Mouse (Mus musculus) heart, postnatal 0 days (tissue): Measurements from ENCODE around the gene Smoc2. TPM values are rescaled to one million over a fixed set of nuclear protein-coding genes. Genes with fewer than 3 reads are reported as not detected.

ENCODE experiments used
- ATAC-seq: fragments of 200-750 bp; cut with Nextera tagmentation; 2 replicates; pipeline ENCODE4 v1.8.0; 2017; ENCODE audit warnings: low read depth, moderate number of reproducible peaks, moderate library complexity; ENCODE audit not compliant: insufficient read depth
- DNase-seq: peaks from one replicate; pipeline ENCODE4 v3.0.0-alpha.2; 2016; ENCODE audit warnings: low spot score
- H3K27ac ChIP-seq: fragments of 300-500 bp; sonication (generic); 2 replicates; pipeline ENCODE4 v1.5.1; 2014; ENCODE audit warnings: low read depth, mild to moderate bottlenecking
- H3K27me3 ChIP-seq: fragments of 300-500 bp; sonication (generic); 2 replicates; pipeline ENCODE4 v1.6.1; 2014; ENCODE audit warnings: low read length, mixed read lengths; ENCODE audit not compliant: control insufficient read depth, insufficient read depth
- H3K36me3 ChIP-seq: fragments of 300-500 bp; sonication (generic); replicated peaks from 2 replicates; pipeline ENCODE4 v1.6.1; 2014; ENCODE audit warnings: low read length, mixed read lengths; ENCODE audit not compliant: control insufficient read depth, insufficient read depth
- H3K4me1 ChIP-seq: fragments of 300-500 bp; sonication (generic); 2 replicates; pipeline ENCODE4 v1.6.1; 2014; ENCODE audit warnings: antibody characterized with exemption; ENCODE audit not compliant: control insufficient read depth, insufficient read depth
- H3K4me2 ChIP-seq: fragments of 300-500 bp; sonication (generic); 2 replicates; pipeline ENCODE4 v1.6.1; 2014; ENCODE audit warnings: low read depth, mild to moderate bottlenecking, low read length, moderate library complexity
- H3K4me3 ChIP-seq: fragments of 300-500 bp; sonication (generic); 2 replicates; pipeline ENCODE4 v1.5.1; 2014; ENCODE audit warnings: low read depth, low read length
- H3K9ac ChIP-seq: fragments of 300-500 bp; sonication (generic); replicated peaks from 2 replicates; pipeline ENCODE4 v1.6.1; 2014; ENCODE audit warnings: low read depth, low read length, mixed read lengths
- H3K9me3 ChIP-seq: fragments of 300-500 bp; sonication (generic); replicated peaks from 2 replicates; pipeline ENCODE4 v1.6.1; 2016; ENCODE audit warnings: low read length; ENCODE audit not compliant: control insufficient read depth
- CTCF ChIP-seq: IDR thresholded peaks from 2 replicates; pipeline ENCODE4 v1.5.1; 2016; ENCODE audit warnings: antibody characterized with exemption, control low read depth, low read depth
- EP300 ChIP-seq: IDR thresholded peaks from 2 replicates; pipeline ENCODE4 v1.6.1; 2016; ENCODE audit warnings: antibody characterized with exemption, low read depth
- WGBS: fragments of 180-500 bp; shearing (Covaris S2); extraction: QIAGEN DNeasy Blood & Tissue Kit; methylation state at CpG from one replicate; pipeline ENCODE4 v1.1.7; 2014; 5-methylcytosine and 5-hydroxymethylcytosine counted together
- polyA plus RNA-seq: library from polyadenylated mRNA; unstranded; fragments of >200 nt; fragmentation: Nextera tagmentation; extraction: Ambion mirVana; gene quantifications from 2 replicates; pipeline ENCODE4 v1.2.1, GENCODE M21; 2015
- total RNA-seq: library from RNA; depleted of rRNA; stranded (reverse); fragments of >200 nt; gene quantifications from 2 replicates; pipeline ENCODE4 v1.2.3, GENCODE M21; 2014; ENCODE audit warnings: low replicate concordance

Smoc2 gene
- total and polyA plus RNA-seq, 2 experiments from 2014 or later: 22.0 to 24.7 TPM

DNA sequence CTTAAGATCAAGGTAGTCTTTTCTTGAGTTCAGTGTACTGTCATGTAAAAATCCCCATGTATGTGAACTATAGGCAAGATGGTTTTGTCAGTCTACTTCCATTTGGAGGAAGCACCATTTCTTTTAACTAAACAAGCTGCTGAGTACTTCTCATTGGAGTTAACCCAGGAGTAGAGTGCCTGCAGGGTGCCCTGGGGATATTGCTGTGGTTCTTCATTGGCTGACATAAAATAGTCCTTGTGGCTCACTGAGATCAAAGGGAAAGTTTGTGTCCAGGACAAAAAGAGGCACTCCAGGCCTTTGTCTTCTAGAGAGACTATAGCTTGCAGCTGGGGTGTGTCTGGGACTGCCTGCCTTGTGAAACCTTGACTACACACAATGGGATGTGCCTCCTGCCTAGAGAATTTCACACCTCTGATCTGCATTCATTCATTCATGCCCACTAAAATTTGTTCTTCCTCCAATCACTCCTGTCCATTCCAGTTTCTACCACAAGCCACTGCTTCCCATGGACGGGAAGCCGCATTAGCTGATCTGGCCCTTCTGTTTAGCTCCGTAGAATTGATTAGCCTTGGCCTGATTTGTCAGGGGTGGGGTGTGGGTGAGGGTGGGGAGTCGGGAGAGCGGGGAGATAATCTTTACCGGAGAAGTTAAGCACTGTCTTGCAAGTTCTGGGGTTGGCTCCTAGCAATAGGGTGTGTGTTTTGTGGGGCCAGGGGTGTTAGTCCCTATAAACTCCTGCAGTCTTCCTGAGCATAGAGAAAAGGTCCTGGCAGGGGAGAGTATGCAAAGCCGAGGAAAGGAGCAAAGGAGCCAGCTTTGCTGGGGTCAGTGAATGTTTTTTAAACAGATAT, 22.4 kb downstream of the Smoc2 start:
- Histone ChIP-seq H3K9ac (no peak overlapping the region), H3K27me3 (no peaks in the 10 kb centered on the region), H3K27ac (no peak overlapping the region), H3K36me3 (no peaks in the 10 kb centered on the region), H3K4me3 (no peak overlapping the region), H3K4me2 (no peak overlapping the region), H3K4me1 (no peaks in the 10 kb centered on the region), H3K9me3 (no peaks in the 10 kb centered on the region)
- no peak for DNase-seq
- ATAC-seq: no peak
- TF ChIP-seq EP300 (no peak), CTCF (no peak)
- 38% methylated on average over 7 of the region's 7 CpGs for WGBS

DNA sequence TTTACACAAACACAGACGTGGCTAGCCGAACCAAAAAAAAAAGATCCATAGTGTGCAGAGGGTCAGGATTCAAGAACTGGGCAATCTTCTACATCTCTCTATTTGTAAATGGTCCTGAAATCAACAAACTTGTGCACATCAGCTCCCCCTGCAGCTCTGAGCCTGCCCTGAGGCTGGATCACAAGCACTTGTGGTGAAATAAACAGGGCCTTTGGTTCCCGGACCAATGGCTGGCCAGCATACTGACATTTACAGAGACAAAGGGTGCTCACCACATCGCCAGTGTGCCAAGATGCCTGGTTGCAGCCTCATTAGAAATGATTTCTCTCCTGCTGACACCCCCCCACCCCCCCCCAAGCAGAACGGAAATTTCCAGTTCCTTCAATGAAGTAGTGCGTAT, 23.1 kb downstream of the Smoc2 start:
- Histone ChIP-seq H3K4me3 (no peak overlapping the region), H3K4me1 (no peaks in the 10 kb centered on the region), H3K36me3 (no peaks in the 10 kb centered on the region), H3K27ac (no peak overlapping the region), H3K9ac (no peak overlapping the region), H3K4me2 (no peak overlapping the region), H3K27me3 (no peaks in the 10 kb centered on the region), H3K9me3 (no peaks in the 10 kb centered on the region)
- TF ChIP-seq EP300 (no peak), CTCF (no peak)
- no peak for DNase-seq
- no peak for ATAC-seq
- WGBS: 57% methylated on average over 6 of the region's 6 CpGs

DNA sequence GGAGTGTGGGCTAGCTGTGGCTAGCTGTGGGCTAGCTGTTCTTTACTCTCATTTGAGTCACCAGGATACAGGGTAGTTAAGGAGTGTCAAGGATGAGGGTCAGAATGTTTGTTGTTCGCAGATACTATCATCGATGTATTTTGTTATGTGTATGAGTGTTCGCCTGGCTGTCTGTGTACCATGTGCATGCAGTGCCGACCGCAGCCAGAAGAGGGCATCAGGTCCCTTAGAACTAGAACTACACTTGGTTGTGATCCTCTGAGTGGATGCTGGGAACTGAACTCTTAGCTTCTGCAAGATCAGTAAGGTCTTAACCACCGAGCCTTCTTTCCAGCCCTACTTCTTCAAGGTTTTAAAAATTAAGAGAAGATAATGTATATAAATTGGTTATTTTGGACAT, 24.4 kb downstream of the Smoc2 start:
- no peaks in the 10 kb centered on the region for H3K27me3 ChIP-seq
- TF ChIP-seq CTCF: no peak
- TF ChIP-seq EP300: no peak
- no peaks in the 10 kb centered on the region for H3K36me3 ChIP-seq
- no peaks in the 10 kb centered on the region for H3K9me3 ChIP-seq
- no peaks in the 10 kb centered on the region for H3K4me1 ChIP-seq
- no peak for ATAC-seq
- no peak overlapping the region for H3K27ac ChIP-seq
- no peak for DNase-seq
- H3K4me3 ChIP-seq: no peak overlapping the region
- H3K9ac ChIP-seq: no peak overlapping the region
- H3K4me2 ChIP-seq: no peak overlapping the region
- 97% methylated on average over 6 of the region's 6 CpGs for WGBS

DNA sequence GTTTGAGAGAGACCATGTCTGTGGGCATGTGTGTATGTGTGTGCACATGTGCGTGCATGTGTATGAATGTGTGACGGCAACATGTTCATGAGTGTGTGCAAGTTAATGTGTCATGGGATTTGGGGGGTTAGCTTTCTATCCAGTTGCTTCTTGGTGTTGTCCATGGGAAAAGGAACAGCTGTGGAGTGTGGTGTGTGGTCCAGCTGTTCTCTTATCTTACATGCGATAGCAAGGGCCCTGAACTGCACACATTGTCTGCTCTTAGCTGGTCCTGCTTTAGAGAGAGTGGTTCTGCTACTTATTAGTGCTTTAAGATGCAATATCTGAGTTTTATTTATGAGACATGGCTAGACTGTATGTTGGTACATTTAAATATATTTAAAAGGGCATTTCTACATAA, 30.6 kb downstream of the Smoc2 start:
- no peak overlapping the region for H3K4me3 ChIP-seq
- H3K4me2 ChIP-seq: no peak overlapping the region
- no peaks in the 10 kb centered on the region for H3K9me3 ChIP-seq
- H3K27me3 ChIP-seq: 0 out of 2 replicates have a peak, but pooled peaks cover 3% of the 10 kb centered on the region
- no peak overlapping the region for H3K27ac ChIP-seq
- no peak for TF ChIP-seq CTCF
- TF ChIP-seq EP300: no peak
- WGBS: 64% methylated on average over 3 of the region's 3 CpGs
- no peak for ATAC-seq
- H3K4me1 ChIP-seq: no peaks in the 10 kb centered on the region
- no peaks in the 10 kb centered on the region for H3K36me3 ChIP-seq
- no peak for DNase-seq
- H3K9ac ChIP-seq: no peak overlapping the region

DNA sequence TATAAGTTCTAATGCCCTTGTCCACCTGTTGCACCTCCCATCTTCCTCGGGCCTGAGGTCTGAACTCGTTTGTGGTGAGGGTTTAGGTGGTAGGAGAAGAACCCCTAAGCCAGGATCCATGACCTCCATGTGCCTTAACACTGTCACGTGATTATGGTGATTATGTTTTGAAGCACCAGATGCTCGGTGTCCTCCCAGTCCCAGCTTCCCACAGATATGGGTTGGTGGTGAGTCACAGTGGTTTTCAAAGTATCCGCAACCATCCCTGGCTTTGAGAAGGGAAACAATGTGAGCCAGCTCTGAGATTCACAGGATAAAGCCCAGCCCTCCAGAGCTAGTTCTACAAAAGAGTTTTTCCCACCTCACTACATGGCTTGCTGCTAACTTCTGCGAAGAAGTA, 33.1 kb downstream of the Smoc2 start:
- H3K9me3 ChIP-seq: no peaks in the 10 kb centered on the region
- H3K36me3 ChIP-seq: no peaks in the 10 kb centered on the region
- no peak overlapping the region for H3K27ac ChIP-seq
- H3K4me2 ChIP-seq: no peak overlapping the region
- no peak overlapping the region for H3K4me3 ChIP-seq
- TF ChIP-seq EP300 (no peak), CTCF (no peak)
- DNase-seq (no peak), ATAC-seq (no peak)
- 0 out of 2 replicates have a peak, but pooled peaks cover 3% of the 10 kb centered on the region for H3K27me3 ChIP-seq
- WGBS: 58% methylated on average over 6 of the region's 6 CpGs
- H3K9ac ChIP-seq: no peak overlapping the region
- no peaks in the 10 kb centered on the region for H3K4me1 ChIP-seq

DNA sequence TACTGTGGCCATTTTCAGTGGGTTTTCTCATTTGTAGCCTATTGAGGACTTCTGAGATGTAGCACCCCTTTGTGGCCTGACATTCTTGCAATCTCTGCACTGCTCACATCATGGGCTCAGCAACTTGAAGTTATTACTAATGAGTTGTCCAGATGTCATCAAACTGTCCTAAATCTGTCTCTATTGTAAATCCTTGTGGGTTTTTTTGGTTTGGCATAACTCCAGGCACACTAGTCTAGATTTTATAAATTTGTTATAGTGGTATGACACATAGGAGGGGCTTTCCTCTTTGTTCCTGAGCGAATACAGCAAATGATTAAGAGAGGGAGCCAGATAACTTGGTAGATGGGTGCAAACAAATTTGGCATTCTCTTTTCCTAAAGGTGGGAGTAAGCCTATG, 35.0 kb downstream of the Smoc2 start:
- H3K9me3 ChIP-seq: no peaks in the 10 kb centered on the region
- H3K27ac ChIP-seq: no peak overlapping the region
- DNase-seq (no peak), ATAC-seq (no peak)
- H3K4me3 ChIP-seq: no peak overlapping the region
- TF ChIP-seq EP300 (no peak), CTCF (no peak)
- H3K9ac ChIP-seq: no peak overlapping the region
- H3K4me2 ChIP-seq: no peak overlapping the region
- no peaks in the 10 kb centered on the region for H3K4me1 ChIP-seq
- WGBS: 86% methylated on average over 1 of the region's 1 CpGs
- no peaks in the 10 kb centered on the region for H3K36me3 ChIP-seq
- 0 out of 2 replicates have a peak, but pooled peaks cover 3% of the 10 kb centered on the region for H3K27me3 ChIP-seq
